In the genomic region with DNA sequence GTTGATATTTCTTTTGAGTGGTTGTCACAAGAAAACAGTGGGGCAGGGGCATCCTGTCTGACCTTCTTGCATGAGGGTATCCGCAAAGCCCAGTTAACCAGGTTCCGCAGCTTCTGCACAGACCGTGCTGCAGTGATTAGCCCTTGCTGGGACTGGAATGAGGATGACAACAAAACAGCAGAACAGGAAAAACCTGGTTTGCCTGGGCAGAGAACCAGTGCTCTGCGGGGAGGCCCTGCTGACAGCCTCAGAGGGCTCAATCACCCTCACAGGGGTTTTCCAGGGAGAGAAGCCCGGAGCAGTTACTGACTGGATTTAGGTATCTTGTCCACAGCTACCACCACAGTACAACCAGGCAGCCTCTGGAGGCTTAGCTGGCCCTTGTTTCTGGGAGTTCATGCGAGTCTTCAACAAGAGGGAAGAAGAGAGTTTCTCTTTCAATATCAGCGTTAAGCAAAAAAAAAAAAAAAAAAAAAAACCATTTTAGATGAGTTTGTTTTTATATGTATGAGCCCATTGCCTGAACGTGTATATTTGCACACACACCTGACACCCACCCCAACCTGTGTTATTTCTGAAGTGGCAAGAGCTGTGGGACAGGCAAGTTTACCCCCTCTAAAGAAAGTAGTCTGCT, we compare ENCODE assay signal across 8 mouse cellular contexts. TPM values are rescaled to one million over a fixed set of nuclear protein-coding genes. Genes with fewer than 3 reads are reported as not detected.
A peak's percentile ranks its signal among the peaks of the same experiment; 100 is the strongest.
DNase-seq lines count a peak whose midpoint lies in the region; ATAC-seq lines count a peak whose summit lies in the region.

No protein-coding gene starts in this region.

- H3K9me3 ChIP-seq in kidney, embryonic 14.5 days (ENCODE audit: control insufficient read depth, low read length) = peaks cover 4% of the 10 kb centered on the region; the same call in 1 of the 2 replicates

- H3K4me1 ChIP-seq in kidney, embryonic 14.5 days (ENCODE audit: control insufficient read depth, insufficient read depth, low read length) = peaks cover 17% of the 10 kb centered on the region

- no peak overlapping the region for H3K4me2 ChIP-seq in kidney, embryonic 14.5 days (replicated peaks; ENCODE audit: low read depth, low read length)

- H3K27me3 ChIP-seq in kidney, embryonic 14.5 days (ENCODE audit: control insufficient read depth, insufficient read depth, low read length) = no peaks in the 10 kb centered on the region

- no peaks in the 10 kb centered on the region for H3K36me3 ChIP-seq in kidney, embryonic 14.5 days (ENCODE audit: control insufficient read depth, insufficient read depth, low read length)

- 55% methylated on average over 8 of the region's 8 CpGs for WGBS in kidney, embryonic 14.5 days

- DNase-seq in kidney, adult 11 months = peak; percentile 42
- peak; percentile 25 for DNase-seq in NIH3T3 (ENCODE audit: low read depth)
- peak; percentile 45 for DNase-seq in naive thymus-derived CD4-positive, alpha-beta T cell, adult 2 months (ENCODE audit: low read depth)
- DNase-seq in testis, postnatal 14 days (ENCODE audit: low spot score) = no peak
- DNase-seq in right cerebral cortex, postnatal 25 days = no peak
- no peak for DNase-seq in frontal cortex, adult 2 months (ENCODE audit: extremely low spot score in 1 of 2, low spot score in 1 of 2)

- H3K9ac ChIP-seq in kidney, embryonic 14.5 days (ENCODE audit: low read depth, low read length) = no peak overlapping the region

- no peak overlapping the region for H3K27ac ChIP-seq in kidney, embryonic 14.5 days (ENCODE audit: low read depth, low read length)

- H3K4me3 ChIP-seq in kidney, embryonic 14.5 days (ENCODE audit: low read length) = no peak overlapping the region

- ATAC-seq in kidney, embryonic 14.5 days (ENCODE audit: low FRiP score, low TSS enrichment) = no peak
- ATAC-seq in hematopoietic stem cell, adult 5-6 weeks (replicated peaks in 1 of 2; ENCODE audit: insufficient read depth in 1 of 2, low FRiP score in 2 of 2, low TSS enrichment in 1 of 2, low read depth in 1 of 2, poor library complexity in 2 of 2, severe bottlenecking in 2 of 2) = peak; percentile 11 to 33; a peak in 1 of 4 replicates

RNA-seq across cellular contexts. Expression of a gene that starts 49.9 kb away (rescaled TPM):
- 473 and 512 TPM in 2 replicates for polyA plus RNA-seq in kidney, embryonic 14.5 days (2014; fragmentation: Nextera tagmentation; extraction: Ambion mirVana)
- total RNA-seq in hematopoietic stem cell, adult 5-6 weeks (2017) = 263 and 280 TPM in 2 replicates
- 130 and 133 TPM in 2 replicates for polyA plus RNA-seq in frontal cortex, adult 2 months (2012; rRNA removed)

RNA-seq across cellular contexts. Expression of a gene that starts 58.5 kb away (rescaled TPM):
- polyA plus RNA-seq in kidney, embryonic 14.5 days (2014; fragmentation: Nextera tagmentation; extraction: Ambion mirVana) = 69.0 and 75.2 TPM in 2 replicates
- 101 and 133 TPM in 2 replicates for total RNA-seq in hematopoietic stem cell, adult 5-6 weeks (2017)
- polyA plus RNA-seq in frontal cortex, adult 2 months (2012; rRNA removed) = 36.4 and 41.8 TPM in 2 replicates

Comparison
In these comparisons a context has a peak if more than half of its experiments do, and no peak if none do; other contexts are left out.
1. DNase-seq: peak in kidney, adult 11 months (single experiment), NIH3T3 (single experiment) and naive thymus-derived CD4-positive, alpha-beta T cell, adult 2 months (single experiment); none in testis, postnatal 14 days (single experiment), right cerebral cortex, postnatal 25 days (single experiment) and frontal cortex, adult 2 months (0 of 2).